Mouse (Mus musculus) heart, embryonic 12.5 days (tissue): ENCODE results near the gene Spata3. TPM values are rescaled to one million over a fixed set of nuclear protein-coding genes. Genes with fewer than 3 reads are reported as not detected.
"Not testable (repeated sequence)": the region's sequence is repeated elsewhere in the genome, so short reads cannot be mapped to it uniquely, and the experiment has no call there.

ENCODE experiments used
- ATAC-seq: fragments of 200-750 bp; cut with Nextera tagmentation; 2 replicates; pipeline ENCODE4 v1.8.0; 2017; ENCODE audit warnings: moderate TSS enrichment, moderate library complexity; ENCODE audit not compliant: insufficient number of reproducible peaks, low FRiP score
- H3K27ac ChIP-seq: fragments of 300-500 bp; sonication (generic); 2 replicates; pipeline ENCODE4 v1.5.1; 2016; ENCODE audit warnings: mild to moderate bottlenecking, moderate library complexity; ENCODE audit not compliant: poor library complexity, severe bottlenecking
- H3K27me3 ChIP-seq: fragments of 300-500 bp; sonication (generic); replicated peaks from 2 replicates; pipeline ENCODE4 v1.6.1; 2016; ENCODE audit warnings: mild to moderate bottlenecking, moderate library complexity
- H3K36me3 ChIP-seq: fragments of 300-500 bp; sonication (generic); 2 replicates; pipeline ENCODE4 v1.6.1; 2016; ENCODE audit warnings: mild to moderate bottlenecking, moderate library complexity
- H3K4me1 ChIP-seq: fragments of 300-500 bp; sonication (generic); replicated peaks from 2 replicates; pipeline ENCODE4 v1.6.1; 2016; ENCODE audit warnings: mild to moderate bottlenecking
- H3K4me2 ChIP-seq: fragments of 300-500 bp; sonication (generic); 2 replicates; pipeline ENCODE4 v1.6.1; 2016; ENCODE audit warnings: mild to moderate bottlenecking, moderate library complexity
- H3K4me3 ChIP-seq: fragments of 300-500 bp; sonication (generic); 2 replicates; pipeline ENCODE4 v1.5.1; 2016; ENCODE audit warnings: mild to moderate bottlenecking
- H3K9ac ChIP-seq: fragments of 300-500 bp; sonication (generic); 2 replicates; pipeline ENCODE4 v1.6.1; 2016; ENCODE audit warnings: mild to moderate bottlenecking, moderate library complexity
- H3K9me3 ChIP-seq: fragments of 300-500 bp; sonication (generic); replicated peaks from 2 replicates; pipeline ENCODE4 v1.6.1; 2016; ENCODE audit warnings: mild to moderate bottlenecking, moderate library complexity
- WGBS: fragments of 180-500 bp; shearing (Covaris S2); methylation state at CpG from one replicate; pipeline ENCODE4 v1.1.7; 2016; 5-methylcytosine and 5-hydroxymethylcytosine counted together
- polyA plus RNA-seq: library from polyadenylated mRNA; unstranded; fragments of >200 nt; fragmentation: Nextera tagmentation; extraction: Ambion mirVana; gene quantifications from 2 replicates; pipeline ENCODE4 v1.2.1, GENCODE M21; 2016

The Spata3 gene
- not detected in 2 replicates for polyA plus RNA-seq

GRCm38 (mm10) chr1:86016516-86016915 lies at the start of gene Spata3:
Spata3 (plus strand) TSS chr1:86016816.
- H3K36me3 ChIP-seq, result no peaks in the 10 kb centered on the region
- no peak within 1 kb of the TSS for H3K9ac ChIP-seq
- peaks cover 9% of the 10 kb centered on the region for H3K9me3 ChIP-seq
- H3K4me2 ChIP-seq, result no peak within 1 kb of the TSS
- no peak within 1 kb of the TSS for H3K27ac ChIP-seq
- no peak within 1 kb of the TSS for H3K4me3 ChIP-seq
- peaks cover 3% of the 10 kb centered on the region; the same call in 1 of the 2 replicates for H3K4me1 ChIP-seq
- WGBS, result 82% methylated on average over 8 of the region's 8 CpGs
- no peak for ATAC-seq
- peaks cover 48% of the 10 kb centered on the region for H3K27me3 ChIP-seq

GRCm38 (mm10) chr1:85969081-85969480 lies 47.5 kb upstream of the Spata3 start:
- Histone ChIP-seq H3K36me3 (no peaks in the 10 kb centered on the region), H3K9ac (no peak overlapping the region), H3K27me3 (no peaks in the 10 kb centered on the region), H3K4me3 (no peak overlapping the region), H3K27ac (no peak overlapping the region), H3K9me3 (no peaks in the 10 kb centered on the region), H3K4me1 (no peaks in the 10 kb centered on the region), H3K4me2 (no peak overlapping the region)
- no peak for ATAC-seq
- 75% methylated on average over 1 of the region's 1 CpGs for WGBS

GRCm38 (mm10) chr1:85969519-85969918 lies 47.1 kb upstream of the Spata3 start:
- no peak for ATAC-seq
- WGBS, result 56% methylated on average over 1 of the region's 1 CpGs

GRCm38 (mm10) chr1:85971070-85971469 lies 45.5 kb upstream of the Spata3 start:
- Histone ChIP-seq H3K27me3 (no peaks in the 10 kb centered on the region), H3K4me3 (no peak overlapping the region), H3K4me1 (no peaks in the 10 kb centered on the region), H3K27ac (no peak overlapping the region), H3K9ac (no peak overlapping the region), H3K9me3 (no peaks in the 10 kb centered on the region), H3K36me3 (no peaks in the 10 kb centered on the region), H3K4me2 (no peak overlapping the region)
- ATAC-seq, result no peak
- 87% methylated on average over 3 of the region's 3 CpGs for WGBS

More at GRCm38 (mm10) chr1:85969519-85969918, 47.1 kb upstream of the Spata3 start:
- no peaks in the 10 kb centered on the region for H3K4me1 ChIP-seq
- no peak overlapping the region for H3K9ac ChIP-seq
- H3K4me3 ChIP-seq, result no peak overlapping the region
- no peaks in the 10 kb centered on the region for H3K9me3 ChIP-seq
- H3K4me2 ChIP-seq, result no peak overlapping the region
- H3K27me3 ChIP-seq, result no peaks in the 10 kb centered on the region
- H3K36me3 ChIP-seq, result no peaks in the 10 kb centered on the region
- H3K27ac ChIP-seq, result no peak overlapping the region

- no peak overlapping the region for H3K9ac ChIP-seq
- H3K4me2 ChIP-seq, result no peak overlapping the region
- no peak for ATAC-seq
- no peak overlapping the region for H3K27ac ChIP-seq
- H3K36me3 ChIP-seq, result no peaks in the 10 kb centered on the region
- WGBS, result 65% methylated on average over 3 of the region's 3 CpGs
- no peaks in the 10 kb centered on the region for H3K9me3 ChIP-seq
- H3K4me1 ChIP-seq, result no peaks in the 10 kb centered on the region
- no peak overlapping the region for H3K4me3 ChIP-seq
- H3K27me3 ChIP-seq, result no peaks in the 10 kb centered on the region
Measured at GRCm38 (mm10) chr1:85972341-85972740, 44.3 kb upstream of the Spata3 start.

- 79% methylated on average over 2 of the region's 2 CpGs for WGBS
Measured at GRCm38 (mm10) chr1:85973468-85973877, 43.1 kb upstream of the Spata3 start.

GRCm38 (mm10) chr1:85977709-85978108 lies 38.9 kb upstream of the Spata3 start:
- no peak overlapping the region for H3K4me2 ChIP-seq
- H3K4me1 ChIP-seq, result peaks cover 10% of the 10 kb centered on the region
- no peaks in the 10 kb centered on the region for H3K9me3 ChIP-seq
- WGBS, result 77% methylated on average over 3 of the region's 3 CpGs
- H3K27me3 ChIP-seq, result no peaks in the 10 kb centered on the region
- no peak overlapping the region for H3K4me3 ChIP-seq
- H3K27ac ChIP-seq, result no peak overlapping the region
- H3K36me3 ChIP-seq, result no peaks in the 10 kb centered on the region
- ATAC-seq, result no peak
- no peak overlapping the region for H3K9ac ChIP-seq

More at GRCm38 (mm10) chr1:85973468-85973877, 43.1 kb upstream of the Spata3 start:
- no peaks in the 10 kb centered on the region for H3K27me3 ChIP-seq
- no peak for ATAC-seq
- no peak overlapping the region for H3K4me2 ChIP-seq
- no peaks in the 10 kb centered on the region for H3K4me1 ChIP-seq
- H3K27ac ChIP-seq, result no peak overlapping the region
- no peaks in the 10 kb centered on the region for H3K9me3 ChIP-seq
- no peak overlapping the region for H3K9ac ChIP-seq
- no peaks in the 10 kb centered on the region for H3K36me3 ChIP-seq
- H3K4me3 ChIP-seq, result no peak overlapping the region

GRCm38 (mm10) chr1:85981738-85982357 lies 34.8 kb upstream of the Spata3 start:
- no peak overlapping the region for H3K4me3 ChIP-seq
- H3K36me3 ChIP-seq, result no peaks in the 10 kb centered on the region
- ATAC-seq, result no peak
- WGBS, result 30% methylated on average over 7 of the region's 7 CpGs
- H3K27ac ChIP-seq, result no peak overlapping the region
- no peaks in the 10 kb centered on the region for H3K27me3 ChIP-seq
- H3K9ac ChIP-seq, result no peak overlapping the region
- H3K4me2 ChIP-seq, result no peak overlapping the region
- 0 out of 2 replicates have a peak, but pooled peaks cover 3% of the 10 kb centered on the region for H3K9me3 ChIP-seq
- peaks cover 15% of the 10 kb centered on the region for H3K4me1 ChIP-seq

- Histone ChIP-seq H3K9ac (no peak overlapping the region), H3K36me3 (no peaks in the 10 kb centered on the region), H3K27me3 (no peaks in the 10 kb centered on the region), H3K4me3 (no peak overlapping the region), H3K9me3 (0 out of 2 replicates have a peak, but pooled peaks cover 3% of the 10 kb centered on the region), H3K4me1 (peaks cover 15% of the 10 kb centered on the region), H3K4me2 (no peak overlapping the region), H3K27ac (no peak overlapping the region)
- ATAC-seq, result no peak
- WGBS, result 74% methylated on average over 3 of the region's 3 CpGs
Measured at GRCm38 (mm10) chr1:85985784-85986183, 30.8 kb upstream of the Spata3 start.

GRCm38 (mm10) chr1:85988351-85988750 lies 28.3 kb upstream of the Spata3 start:
- H3K9me3 ChIP-seq, result 0 out of 2 replicates have a peak, but pooled peaks cover 3% of the 10 kb centered on the region
- H3K9ac ChIP-seq, result no peak overlapping the region
- H3K27ac ChIP-seq, result no peak overlapping the region
- H3K27me3 ChIP-seq, result no peaks in the 10 kb centered on the region
- H3K36me3 ChIP-seq, result no peaks in the 10 kb centered on the region
- H3K4me1 ChIP-seq, result peaks cover 3% of the 10 kb centered on the region; the same call in 1 of the 2 replicates
- WGBS, result 73% methylated on average over 4 of the region's 4 CpGs
- no peak overlapping the region for H3K4me3 ChIP-seq
- ATAC-seq, result no peak
- H3K4me2 ChIP-seq, result no peak overlapping the region

GRCm38 (mm10) chr1:85988882-85989281 lies 27.7 kb upstream of the Spata3 start:
- H3K27ac ChIP-seq, H3K36me3 ChIP-seq, H3K4me3 ChIP-seq, H3K4me2 ChIP-seq, H3K9me3 ChIP-seq, H3K4me1 ChIP-seq, H3K9ac ChIP-seq, ATAC-seq, H3K27me3 ChIP-seq: not testable (repeated sequence)
- WGBS, result 81% methylated on average over 4 of the region's 4 CpGs

- no peak for ATAC-seq
- no peak overlapping the region for H3K27ac ChIP-seq
- 49% methylated on average over 9 of the region's 9 CpGs for WGBS
- H3K4me2 ChIP-seq, result no peak overlapping the region
- H3K4me3 ChIP-seq, result no peak overlapping the region
- no peaks in the 10 kb centered on the region for H3K4me1 ChIP-seq
- H3K36me3 ChIP-seq, result no peaks in the 10 kb centered on the region
- H3K27me3 ChIP-seq, result no peaks in the 10 kb centered on the region
- peaks cover 9% of the 10 kb centered on the region; the same call in 1 of the 2 replicates for H3K9me3 ChIP-seq
- H3K9ac ChIP-seq, result no peak overlapping the region
Measured at GRCm38 (mm10) chr1:85992175-85992574, 24.4 kb upstream of the Spata3 start.
